Mouse (Mus musculus): Measurements from ENCODE around the gene Cep126. TPM values are rescaled to one million over a fixed set of nuclear protein-coding genes. Genes with fewer than 3 reads are reported as not detected.

The Cep126 gene
- 10 to 100 TPM; 17.6 to 21.1 TPM for total RNA-seq (2021)

DNA sequence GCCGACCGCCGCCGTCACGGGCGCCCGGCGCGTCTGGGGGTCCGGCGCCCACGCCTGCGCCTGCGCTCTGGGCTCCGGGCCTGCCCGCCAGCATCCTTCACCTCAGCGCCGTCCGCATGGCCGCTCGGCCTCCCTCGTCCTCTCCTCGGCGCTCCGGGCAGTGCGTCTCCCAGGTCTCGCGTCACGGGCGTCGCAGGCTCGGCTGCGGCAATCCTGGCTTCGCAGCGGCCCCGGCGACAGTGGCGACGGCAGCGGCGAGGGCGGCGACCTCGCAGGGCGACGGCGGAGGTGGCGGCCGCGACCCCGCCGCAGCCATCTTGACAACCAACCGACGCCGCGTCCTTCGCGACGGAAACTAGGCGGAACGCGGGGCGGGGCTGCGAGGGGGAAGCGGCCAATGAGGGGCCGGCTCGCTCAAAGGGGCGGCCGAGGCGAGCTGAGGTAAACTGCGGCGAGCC, at the start of gene Cep126:
Gene Cep126, minus strand, starts transcription at position 178 of the 458 bp plus-strand sequence.
- DNase-seq (ENCODE audit: low spot score in 2 of 2): peak; percentile 76 to 83
- intact Hi-C loops (cut with DNase I): loop anchor here (5.0 to 10.0 kb wide), 2 partner anchors 92 to 299 kb away; partner anchors contain the start of genes Birc2 and Cfap300

DNA sequence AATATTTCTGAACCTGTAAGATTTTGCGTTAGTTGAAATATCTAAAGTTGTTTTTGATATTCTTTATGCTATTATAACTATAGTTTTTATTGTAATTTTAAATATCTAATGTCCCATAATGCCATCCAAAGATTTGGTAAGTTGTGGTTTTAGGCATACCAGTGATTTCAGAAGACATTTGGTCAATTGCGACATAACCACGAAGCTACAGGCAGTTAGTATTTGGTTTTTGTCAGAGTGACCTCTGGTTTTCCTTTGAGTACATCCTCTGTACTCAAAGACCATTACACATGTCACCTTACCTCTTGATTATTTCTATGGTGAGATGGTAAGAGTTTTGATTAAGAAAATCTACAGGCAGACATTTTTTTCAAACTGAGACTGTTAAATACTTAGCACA, 45.5 kb upstream of the Cep126 start:
- intact Hi-C loops (cut with DNase I): no loop called here
- no peak for DNase-seq (ENCODE audit: low spot score in 2 of 2)

DNA sequence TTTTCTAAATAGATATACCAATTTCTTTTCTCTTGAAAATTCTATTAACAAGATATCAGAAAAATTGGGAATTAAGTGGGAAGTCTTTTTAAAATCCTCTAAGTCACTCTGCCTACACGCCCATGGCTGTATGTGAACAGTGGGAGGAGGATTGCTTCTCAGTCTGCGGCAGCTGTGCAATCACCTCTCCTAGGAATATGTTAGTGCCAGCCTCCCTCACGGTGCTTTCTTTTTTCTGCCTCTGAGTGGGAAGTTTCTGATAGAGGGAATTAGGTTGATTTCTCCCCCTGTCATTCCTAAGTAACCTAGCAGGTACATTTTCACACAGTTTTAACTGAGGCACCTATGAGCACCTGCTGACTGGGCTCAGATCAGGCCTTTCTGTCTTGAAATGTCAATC, 43.0 kb upstream of the Cep126 start:
- intact Hi-C loops (cut with DNase I): no loop called here
- peak; percentile 28 to 41 for DNase-seq (ENCODE audit: low spot score in 2 of 2)

DNA sequence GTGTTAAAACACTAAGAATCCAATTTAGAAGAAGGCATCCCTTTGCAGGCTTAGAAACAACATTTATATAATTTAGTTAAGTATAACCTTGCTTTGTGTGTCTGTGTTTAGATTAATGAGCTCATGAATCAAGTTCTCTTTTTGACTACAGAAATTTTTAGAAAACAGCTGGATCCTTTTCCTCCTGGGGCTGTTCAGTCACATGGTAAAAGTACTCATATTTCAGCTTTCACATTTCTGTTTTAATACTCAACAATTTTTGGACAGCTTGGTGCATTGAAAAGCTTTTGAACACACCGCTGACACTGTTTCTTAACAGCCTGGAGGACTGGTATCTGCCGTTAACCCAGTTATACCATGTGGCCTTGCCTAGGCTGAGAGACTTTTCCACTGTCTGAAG, 22.9 kb upstream of the Cep126 start:
- intact Hi-C loops (cut with DNase I): no loop called here
- DNase-seq (ENCODE audit: low spot score in 2 of 2): no peak

DNA sequence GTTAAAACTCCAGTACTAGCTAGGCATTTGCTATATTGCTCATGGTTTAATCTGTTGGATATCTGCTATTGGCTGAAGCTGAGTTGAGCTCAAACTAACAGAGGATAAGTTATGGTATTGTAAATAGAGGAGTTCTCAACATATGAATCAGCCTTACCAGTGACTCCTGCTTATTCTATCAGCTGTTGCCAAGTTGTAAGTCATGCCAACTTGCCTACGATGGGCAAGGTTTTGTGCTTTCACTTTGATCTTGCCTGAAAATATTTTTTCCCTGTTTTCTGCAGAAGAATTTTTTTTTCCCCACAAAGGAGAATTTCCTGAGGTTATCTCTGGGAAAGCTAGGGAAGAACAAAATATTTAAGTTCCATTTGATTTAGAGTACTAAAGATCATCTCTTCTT, 5.4 kb upstream of the Cep126 start:
- intact Hi-C loops (cut with DNase I): loop anchor here (10.0 kb wide), 1 partner anchor 305 kb away; the partner anchor contains the start of gene Birc2
- DNase-seq (ENCODE audit: low spot score in 2 of 2): no peak

DNA sequence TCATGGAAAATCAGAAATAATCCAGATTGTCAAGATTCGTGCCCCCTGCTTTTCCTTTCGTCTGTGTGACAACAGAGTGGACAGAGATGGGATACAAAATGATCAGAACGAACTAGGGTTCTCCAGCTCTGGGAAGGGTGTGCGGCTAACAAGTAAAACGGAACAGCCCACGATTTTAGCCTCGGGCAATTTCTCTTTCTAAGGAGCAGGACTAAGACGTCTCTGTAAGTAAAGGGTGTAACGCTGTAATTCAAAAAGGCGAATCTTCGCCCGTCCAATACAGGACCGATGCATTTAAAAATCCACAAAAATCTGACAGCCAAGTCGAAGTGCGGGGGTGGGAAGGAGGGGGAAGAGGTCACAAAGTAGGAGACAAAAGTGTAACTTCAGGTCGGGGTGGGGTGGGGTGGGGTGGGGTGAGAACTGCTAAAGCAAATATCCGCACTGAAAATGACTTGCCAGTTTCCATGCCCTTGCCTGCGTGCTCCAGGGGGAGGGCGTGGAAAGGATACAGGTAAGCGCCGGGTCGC, 443 bp downstream of the Cep126 start:
- intact Hi-C loops (cut with DNase I): loop anchor here (5.0 to 10.0 kb wide), 2 partner anchors 91 to 299 kb away; partner anchors contain the start of genes Birc2 and Cfap300
- peak; percentile 11 to 20 for DNase-seq (ENCODE audit: low spot score in 2 of 2)

DNA sequence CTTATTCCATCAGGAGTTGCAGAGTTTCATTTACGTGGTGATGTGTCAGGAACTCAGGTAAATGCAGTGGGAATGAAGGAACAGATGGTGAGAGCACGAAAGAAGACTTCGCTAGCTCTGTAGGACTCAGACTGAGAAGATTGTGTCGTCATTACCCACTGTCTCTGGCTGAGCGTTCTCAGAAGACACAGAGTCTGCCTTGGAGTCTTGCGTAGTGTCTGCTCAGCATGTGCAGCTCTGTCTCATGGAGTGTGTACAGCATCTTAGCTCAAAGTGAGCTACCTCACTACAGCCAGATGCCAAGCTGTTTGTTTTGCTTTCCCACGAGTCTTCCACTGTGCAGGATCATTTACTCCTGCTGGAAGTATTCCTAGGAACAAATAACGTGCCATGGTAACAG, 10.6 kb downstream of the Cep126 start:
- DNase-seq (ENCODE audit: low spot score in 2 of 2): peak in 1 of 2 experiments; percentile 14
- intact Hi-C loops (cut with DNase I): no loop called here

DNA sequence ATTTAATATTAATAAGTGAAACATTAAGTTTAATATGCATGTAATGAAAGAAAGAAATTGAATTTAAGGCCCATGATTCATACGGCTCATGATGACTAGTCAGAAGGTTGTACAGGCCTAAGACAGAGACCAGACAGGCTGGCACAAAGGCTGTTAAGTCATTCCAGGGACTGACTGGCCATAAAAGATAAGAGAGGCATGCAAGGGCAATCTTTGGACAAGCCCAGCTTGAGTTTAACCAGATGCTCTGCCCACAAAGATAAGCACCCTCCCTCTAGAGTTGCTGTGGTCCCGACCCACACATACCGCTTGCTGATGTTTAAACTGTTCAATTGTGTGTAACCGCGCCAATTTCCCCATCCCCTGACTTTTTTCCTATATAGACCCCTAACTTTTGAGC, 19.6 kb downstream of the Cep126 start:
- intact Hi-C loops (cut with DNase I): no loop called here
- no peak for DNase-seq (ENCODE audit: low spot score in 2 of 2)

DNA sequence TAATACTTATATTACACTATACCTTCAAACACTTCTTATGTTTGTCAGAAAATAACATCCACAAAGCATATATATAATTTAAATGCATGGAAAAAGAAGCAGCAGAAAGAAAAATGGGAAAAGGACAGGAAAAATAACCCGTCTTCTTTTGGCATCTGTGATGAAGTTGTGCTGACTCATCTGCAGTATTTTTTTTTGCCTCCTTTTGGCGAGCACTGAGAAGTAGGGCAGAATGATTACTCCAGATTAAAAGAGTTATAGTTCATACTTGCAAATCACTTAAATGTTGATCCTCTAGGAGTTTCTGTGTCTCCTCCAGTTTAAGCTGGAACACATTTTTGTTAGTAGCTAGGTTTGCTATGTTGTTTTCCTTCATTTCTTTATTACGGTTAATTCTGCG, 31.0 kb downstream of the Cep126 start:
- DNase-seq (ENCODE audit: low spot score in 2 of 2): peak in 1 of 2 experiments; percentile 62
- intact Hi-C loops (cut with DNase I): no loop called here

DNA sequence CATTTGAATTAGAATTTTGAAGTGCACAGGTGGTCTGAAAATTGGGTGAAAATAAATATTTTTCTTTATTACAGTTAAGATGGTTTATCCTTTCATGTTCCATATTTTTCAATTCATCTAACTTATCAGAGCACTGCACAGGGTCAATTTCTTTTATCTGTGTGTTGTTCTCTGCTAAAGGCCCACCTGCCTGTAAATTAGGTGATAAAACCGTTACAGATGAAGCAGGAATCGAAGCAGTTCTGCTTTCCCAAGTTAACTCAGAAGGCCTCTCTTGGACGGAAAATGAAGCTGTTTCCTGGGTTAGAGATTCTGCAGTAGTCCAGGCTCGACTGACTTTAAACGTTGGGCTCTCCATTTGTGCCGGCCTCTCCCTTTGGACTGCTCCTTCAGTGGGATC, 33.1 kb downstream of the Cep126 start:
- DNase-seq (ENCODE audit: low spot score in 2 of 2): no peak
- intact Hi-C loops (cut with DNase I): no loop called here

DNA sequence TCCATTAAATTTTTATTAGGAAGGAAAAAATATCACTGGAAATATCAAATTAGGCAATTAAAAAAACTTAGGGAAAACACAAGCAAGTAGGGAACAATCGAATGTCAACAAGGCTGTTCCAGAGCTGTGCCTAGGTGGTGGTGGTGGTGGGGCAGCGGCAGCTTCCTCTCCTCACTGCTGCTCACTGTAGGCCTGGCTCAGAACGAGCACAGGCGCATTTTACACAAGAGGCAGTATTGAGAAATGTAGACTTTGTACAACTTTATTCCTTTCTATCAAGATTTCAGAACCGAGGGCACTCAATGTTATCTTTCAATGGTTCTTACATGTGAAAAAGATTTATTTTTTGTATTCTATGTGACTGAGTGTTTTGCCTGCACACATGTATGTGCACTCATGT, 55.2 kb downstream of the Cep126 start:
- no peak for DNase-seq (ENCODE audit: low spot score in 2 of 2)
- intact Hi-C loops (cut with DNase I): no loop called here

DNA sequence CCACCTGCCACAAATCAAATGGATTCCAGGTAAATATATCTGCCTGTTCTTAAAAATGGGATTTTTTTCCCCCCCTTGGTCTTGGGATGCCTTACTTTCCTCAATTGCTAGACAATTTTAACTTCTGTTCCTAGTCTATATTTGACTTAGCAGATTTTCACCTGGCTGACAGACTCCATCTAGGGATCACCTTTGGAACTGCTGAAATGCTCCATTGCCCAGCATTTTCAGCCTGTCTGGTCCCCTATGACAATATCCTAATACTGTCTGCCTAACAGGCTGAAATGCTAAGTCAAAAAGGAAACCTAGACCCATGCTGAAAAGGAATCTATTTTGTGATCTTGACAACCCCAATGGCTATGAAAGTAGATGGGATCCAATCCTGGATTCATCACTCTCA, 59.7 kb downstream of the Cep126 start:
- intact Hi-C loops (cut with DNase I): no loop called here

DNA sequence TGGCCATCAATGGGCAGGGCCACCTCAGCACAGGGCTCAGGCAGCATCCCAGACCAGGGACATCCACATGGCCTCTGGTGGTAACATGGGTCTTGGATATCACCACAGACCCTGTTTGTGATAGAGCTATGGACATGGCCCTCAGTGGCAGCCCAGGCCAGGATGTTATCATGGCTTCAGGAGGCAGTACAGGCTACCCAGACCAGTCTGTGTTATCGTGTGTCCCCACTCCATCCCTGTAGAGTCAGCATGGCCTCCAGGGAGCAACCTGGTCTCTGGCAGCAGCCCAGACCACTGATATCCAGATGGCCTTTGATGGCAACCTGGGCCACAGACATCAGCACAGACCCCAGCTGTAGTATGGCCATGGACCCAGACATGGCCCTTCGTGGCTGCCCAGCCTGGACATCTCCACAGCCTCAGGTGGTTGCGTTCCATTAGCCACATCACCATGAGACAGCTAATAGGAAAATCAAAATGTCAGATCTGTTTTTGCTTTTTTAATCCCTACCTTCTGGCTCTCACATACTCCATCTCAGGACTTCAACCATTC, 60.8 kb downstream of the Cep126 start:
- intact Hi-C loops (cut with DNase I): no loop called here
- no peak for DNase-seq (ENCODE audit: low spot score in 2 of 2)

More for the DNA sequence above, 59.7 kb downstream of the Cep126 start:
- DNase-seq (ENCODE audit: low spot score in 2 of 2): peak in 1 of 2 experiments; percentile 51

DNA sequence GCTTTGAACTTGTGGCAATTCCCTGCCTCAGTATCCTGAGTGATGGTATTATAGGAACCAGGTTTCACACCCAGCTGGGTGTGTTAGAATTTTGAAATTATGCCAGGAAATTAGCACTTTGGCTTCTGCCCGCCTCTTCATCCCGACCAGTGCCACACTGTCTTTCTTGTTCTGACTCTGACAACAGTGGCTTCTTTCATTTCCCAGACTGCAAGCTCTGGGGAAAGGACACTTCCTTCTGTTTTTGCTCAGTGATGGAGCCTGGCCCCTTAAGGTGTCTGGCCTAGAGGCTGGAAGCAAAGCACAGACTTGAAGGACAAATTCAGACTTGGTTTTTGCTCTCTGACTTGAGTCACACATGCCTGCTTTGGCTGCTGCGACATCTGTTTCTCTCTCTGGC, 74.5 kb downstream of the Cep126 start:
- intact Hi-C loops (cut with DNase I): no loop called here
- no peak for DNase-seq (ENCODE audit: low spot score in 2 of 2)

DNA sequence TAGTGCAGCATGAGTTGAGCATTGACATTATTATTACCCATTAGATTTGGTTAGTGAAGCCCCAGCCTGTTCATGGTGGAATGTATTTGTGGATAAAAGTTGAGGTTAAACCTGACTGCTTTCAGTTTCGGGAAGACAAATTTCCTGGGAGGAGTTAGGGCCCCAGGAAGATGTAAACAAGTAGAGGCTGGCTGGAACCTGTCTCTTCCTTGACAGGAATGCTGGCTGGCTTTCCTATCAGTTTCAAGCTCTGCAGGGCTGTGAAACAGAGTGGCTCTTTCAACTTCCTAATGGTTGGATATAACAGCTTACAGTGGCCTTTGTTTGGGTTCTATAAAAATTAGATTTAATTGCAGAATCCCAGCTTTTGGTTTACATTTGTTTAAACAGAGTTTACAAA, 79.3 kb downstream of the Cep126 start:
- DNase-seq (ENCODE audit: low spot score in 2 of 2): no peak
- intact Hi-C loops (cut with DNase I): no loop called here

DNA sequence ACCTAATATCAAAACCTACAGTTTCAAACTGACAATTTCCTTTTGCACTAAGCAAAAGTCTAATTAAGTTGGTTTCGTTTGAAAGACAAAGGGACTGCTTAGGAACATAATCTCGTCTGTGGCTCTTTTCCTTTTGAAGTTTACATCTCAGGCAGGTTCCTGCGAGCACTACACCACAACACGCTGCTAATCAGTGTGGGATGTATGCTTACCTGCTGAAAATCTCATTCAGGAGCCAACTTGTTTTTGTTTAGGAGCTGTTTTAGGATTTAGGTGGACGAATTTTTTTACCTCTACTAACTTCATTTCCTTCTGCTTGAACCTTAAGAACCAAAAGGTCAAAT, 91.1 kb downstream of the Cep126 start:
- intact Hi-C loops (cut with DNase I): loop anchor here (5.0 kb wide), 2 partner anchors 41 to 89 kb away; partner anchors contain the start of genes Cep126 and Yap1
- no peak for DNase-seq (ENCODE audit: low spot score in 2 of 2)

DNA sequence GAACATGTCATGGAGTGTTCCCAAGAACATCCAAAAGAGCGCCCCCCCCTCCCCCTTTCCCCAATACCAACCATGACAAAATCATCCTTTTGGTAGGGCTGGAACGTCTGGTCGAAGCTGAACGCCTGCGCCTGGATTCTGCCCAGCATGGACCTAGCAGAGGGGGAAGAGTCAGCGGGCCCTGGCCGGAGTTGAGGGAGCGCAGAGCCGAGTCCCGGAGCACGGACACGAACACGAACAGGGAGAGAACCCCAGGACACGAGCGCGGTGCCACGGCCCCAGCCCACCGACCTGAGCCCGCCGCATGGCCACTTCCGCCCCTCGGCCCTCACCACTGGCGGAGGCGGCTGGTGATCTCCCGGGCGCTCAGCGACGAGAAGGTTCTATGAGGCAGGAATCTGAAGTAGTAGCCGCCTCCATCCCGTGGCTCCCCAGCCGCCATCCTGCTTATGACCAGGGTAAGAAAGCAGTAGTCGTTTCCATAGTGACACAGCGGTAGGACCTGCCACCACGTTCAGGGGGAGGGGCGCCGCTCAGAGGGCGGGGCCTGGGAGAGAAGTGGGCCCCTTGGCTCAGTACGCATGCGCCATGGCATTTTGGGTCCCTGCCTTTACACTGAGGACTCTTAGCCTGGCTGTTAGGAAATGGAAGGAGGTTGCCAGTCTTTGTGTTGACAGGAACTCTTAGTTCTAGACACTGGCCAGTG, 91.6 kb downstream of the Cep126 start, which contains the start of gene Cfap300:
Gene Cfap300, minus strand, starts transcription at position 486 of the 706 bp plus-strand sequence.
- DNase-seq (ENCODE audit: low spot score in 2 of 2): peak; percentile 92 to 98
- intact Hi-C loops (cut with DNase I): loop anchor here (5.0 kb wide), 2 partner anchors 40 to 90 kb away; partner anchors contain the start of genes Cep126 and Yap1

DNA sequence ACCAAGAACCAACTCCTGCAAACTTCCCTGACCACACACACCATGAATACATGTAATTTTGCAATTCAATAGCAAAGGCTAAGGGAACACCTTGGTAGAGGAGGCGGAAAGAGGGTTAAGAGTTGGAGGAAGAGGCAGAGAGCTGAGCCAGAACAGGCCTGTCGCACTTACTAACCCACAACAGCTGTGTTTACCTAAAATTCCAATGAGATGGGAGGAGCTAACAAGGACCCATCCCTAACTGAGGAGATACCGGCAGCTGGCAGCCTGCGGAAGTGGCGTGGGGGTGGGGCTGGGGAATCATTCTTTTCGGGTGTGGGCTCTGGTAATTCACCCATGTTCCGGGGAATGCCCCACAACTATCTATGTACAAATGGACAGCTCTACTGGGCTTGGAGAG, 98.5 kb downstream of the Cep126 start:
- intact Hi-C loops (cut with DNase I): no loop called here
- no peak for DNase-seq (ENCODE audit: low spot score in 2 of 2)

DNA sequence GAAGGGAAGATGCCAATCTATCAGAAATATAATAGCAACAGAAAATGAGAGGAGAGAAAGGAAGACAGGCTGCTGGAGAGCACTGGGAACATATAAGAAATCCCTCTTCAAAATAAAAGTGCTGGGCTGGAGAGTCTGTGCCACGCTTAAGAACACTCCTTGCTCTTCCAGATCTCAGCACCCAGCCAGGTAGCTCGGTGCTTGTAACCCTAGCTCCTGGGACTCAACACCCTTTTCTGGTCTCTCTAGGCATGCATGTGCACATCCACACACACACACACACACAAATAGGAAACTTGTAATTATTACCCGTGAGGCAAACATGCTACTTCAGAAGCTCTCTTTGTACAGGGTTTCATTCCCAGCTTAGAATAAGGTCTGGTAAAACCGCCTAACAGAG, 99.0 kb downstream of the Cep126 start:
- intact Hi-C loops (cut with DNase I): no loop called here
- no peak for DNase-seq (ENCODE audit: low spot score in 2 of 2)

DNA sequence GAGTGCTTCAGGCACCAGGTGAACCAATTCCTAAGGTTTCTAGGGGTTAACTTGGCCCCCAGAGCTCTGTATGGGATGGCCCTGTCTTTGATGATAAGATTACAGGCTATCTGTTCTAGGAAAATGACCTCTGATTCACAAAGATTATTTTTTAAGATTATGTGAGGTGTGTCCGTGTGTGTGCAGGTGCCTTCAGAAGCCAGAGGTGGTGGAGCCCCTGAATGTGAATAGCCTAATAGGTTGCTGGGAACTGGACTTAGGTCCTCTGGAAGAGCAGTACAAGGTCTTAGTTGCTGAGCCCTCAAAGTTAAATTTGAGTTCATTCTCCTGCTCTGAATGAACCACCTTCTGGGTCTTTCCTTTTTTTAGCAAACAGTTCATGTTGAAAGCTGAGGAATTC, 100.0 kb downstream of the Cep126 start:
- intact Hi-C loops (cut with DNase I): no loop called here
- no peak for DNase-seq (ENCODE audit: low spot score in 2 of 2)

DNA sequence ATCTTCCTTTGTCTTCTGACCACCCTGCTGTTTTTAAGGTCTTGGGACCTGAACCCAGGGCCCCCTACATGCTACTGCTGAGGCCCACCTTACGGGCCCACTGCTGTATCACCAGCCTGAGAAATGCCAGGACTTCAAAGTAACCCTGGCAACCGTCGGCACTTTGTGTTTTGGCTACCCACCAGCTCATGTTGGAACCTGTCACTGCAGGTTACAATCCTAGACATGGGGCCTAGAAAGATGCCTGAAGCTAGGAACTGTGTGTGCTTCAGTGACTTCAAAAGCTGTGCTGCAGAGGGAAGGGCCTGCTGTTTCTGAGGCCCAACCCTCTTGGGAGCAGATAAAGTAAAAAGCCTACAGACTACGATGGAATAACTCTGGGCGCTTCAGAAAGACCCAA, 101.2 kb downstream of the Cep126 start:
- intact Hi-C loops (cut with DNase I): no loop called here

More for the DNA sequence above, 101.2 kb downstream of the Cep126 start:
- DNase-seq (ENCODE audit: low spot score in 2 of 2): no peak

Measured in left cerebral cortex, postnatal 25 days (tissue).